Mouse (Mus musculus): ENCODE results near the gene Adck1. TPM values are rescaled to one million over a fixed set of nuclear protein-coding genes. Genes with fewer than 3 reads are reported as not detected.

The Adck1 gene
- total and polyA plus RNA-seq, 3 experiments = 26.8 to 33.3 (median 29.4) TPM

DNA sequence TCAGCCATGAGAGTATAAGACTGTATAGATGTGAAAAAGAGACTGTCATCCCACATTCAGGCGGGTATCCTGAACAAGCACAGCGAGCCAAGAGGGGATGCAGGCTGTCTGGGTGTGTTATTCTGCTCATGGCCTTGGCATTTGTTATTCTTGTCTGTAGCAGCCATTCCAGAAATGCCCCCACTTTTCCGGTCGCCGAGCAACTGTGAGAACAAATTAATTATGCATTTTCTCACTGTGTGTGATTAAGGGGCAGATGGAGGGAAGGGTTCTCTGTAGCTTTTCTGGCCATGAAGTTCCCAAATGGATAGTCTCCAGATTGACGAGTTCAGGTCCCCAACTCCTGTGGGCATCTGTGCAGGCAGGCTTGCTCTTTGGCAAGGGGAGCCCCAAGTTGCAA is 28.5 kb downstream of the Adck1 start:
- Histone ChIP-seq H3K4me1 (ENCODE audit: control insufficient read depth in 1 of 2, insufficient read depth in 2 of 2) (no peaks in the 10 kb centered on the region), H3K4me2 (ENCODE audit: insufficient read depth, low read depth, poor library complexity, severe bottlenecking) (no peak overlapping the region), H3K36me3 (replicated peaks in 1 of 2; ENCODE audit: control insufficient read depth in 1 of 2, insufficient read depth in 1 of 2, low read length in 1 of 2) (peaks cover 3 to 60% of the 10 kb centered on the region in 2 experiments), H3K9ac (ENCODE audit: insufficient read depth, low read depth) (no peak overlapping the region), H3K4me3 (replicated peaks in 1 of 3; ENCODE audit: low read depth in 2 of 3, low read length in 2 of 3, poor library complexity in 1 of 3) (no peak overlapping the region), H3K9me3 (replicated peaks; ENCODE audit: low read length) (no peaks in the 10 kb centered on the region), H3K27me3 (replicated peaks) (no peaks in the 10 kb centered on the region), H3K79me2 (replicated peaks; ENCODE audit: control insufficient read depth, extremely low read depth, insufficient read depth, poor library complexity, severe bottlenecking) (no peaks in the 10 kb centered on the region), H3K27ac (ENCODE audit: insufficient read depth, low read depth) (no peak overlapping the region)
- no peak for DNase-seq (ENCODE audit: extremely low read depth)
- TF ChIP-seq POLR2AphosphoS2 (IDR thresholded peaks at IDR 0.05; ENCODE audit: low read depth, low read length) (no peak), MXI1 (IDR thresholded peaks at IDR 0.05; ENCODE audit: low read depth, low read length) (no peak), ZKSCAN1 (IDR thresholded peaks at IDR 0.05; ENCODE audit: borderline replicate concordance, low read depth, low read length) (no peak), ZNF384 (IDR thresholded peaks at IDR 0.05; ENCODE audit: low read depth, low read length) (no peak), NELFE (IDR thresholded peaks at IDR 0.05; ENCODE audit: low read depth, low read length) (no peak)
- in situ Hi-C loops (cut with MboI; ENCODE audit: low pct_ligation_motif_present, low pct_unique_long_range_greater_than_20kb, low sequenced_read_pairs) = no loop called here
- dilution Hi-C loops (cut with MboI; ENCODE audit: extremely low pct_ligation_motif_present, extremely low pct_unique_long_range_greater_than_20kb, low sequenced_read_pairs) = no loop called here

DNA sequence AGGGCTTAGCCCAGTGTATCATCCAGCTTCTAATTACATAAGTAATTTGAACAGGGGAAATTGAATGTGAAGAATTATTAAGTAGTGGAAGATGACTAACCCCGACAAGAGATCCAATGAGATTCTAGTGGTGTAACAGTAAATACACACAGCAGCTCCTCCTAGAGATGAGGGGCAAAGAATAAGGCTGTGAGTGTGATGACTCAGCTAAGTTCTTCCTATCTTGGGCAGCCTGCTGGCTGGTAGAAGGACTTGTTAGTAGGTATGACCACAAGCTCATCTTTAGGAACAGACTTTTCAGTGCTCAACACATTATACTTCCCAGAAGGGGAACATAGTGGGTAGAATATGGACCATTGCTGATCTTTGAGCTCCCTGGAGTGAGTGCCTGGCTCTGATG is 38.3 kb downstream of the Adck1 start:
- H3K4me3 ChIP-seq (replicated peaks in 1 of 3; ENCODE audit: low read depth in 2 of 3, low read length in 2 of 3, poor library complexity in 1 of 3) = no peak overlapping the region
- H3K4me2 ChIP-seq (ENCODE audit: insufficient read depth, low read depth, poor library complexity, severe bottlenecking) = no peak overlapping the region
- in situ Hi-C loops (cut with MboI; ENCODE audit: low pct_ligation_motif_present, low pct_unique_long_range_greater_than_20kb, low sequenced_read_pairs) = no loop called here
- no peak overlapping the region for H3K27ac ChIP-seq (ENCODE audit: insufficient read depth, low read depth)
- no peaks in the 10 kb centered on the region for H3K9me3 ChIP-seq (replicated peaks; ENCODE audit: low read length)
- no peaks in the 10 kb centered on the region for H3K79me2 ChIP-seq (replicated peaks; ENCODE audit: control insufficient read depth, extremely low read depth, insufficient read depth, poor library complexity, severe bottlenecking)
- dilution Hi-C loops (cut with MboI; ENCODE audit: extremely low pct_ligation_motif_present, extremely low pct_unique_long_range_greater_than_20kb, low sequenced_read_pairs) = no loop called here
- peaks cover 28 to 79% of the 10 kb centered on the region in 2 experiments for H3K36me3 ChIP-seq (replicated peaks in 1 of 2; ENCODE audit: control insufficient read depth in 1 of 2, insufficient read depth in 1 of 2, low read length in 1 of 2)
- H3K9ac ChIP-seq (ENCODE audit: insufficient read depth, low read depth) = no peak overlapping the region
- no peaks in the 10 kb centered on the region for H3K27me3 ChIP-seq (replicated peaks)
- no peak for DNase-seq (ENCODE audit: extremely low read depth)
- no peak for TF ChIP-seq ZNF384 (IDR thresholded peaks at IDR 0.05; ENCODE audit: low read depth, low read length)
- TF ChIP-seq MYC (IDR thresholded peaks at IDR 0.05; ENCODE audit: low read depth, low read length) = no peak
- no peak for TF ChIP-seq USF1 (IDR thresholded peaks at IDR 0.05; ENCODE audit: low read depth, low read length)
- TF ChIP-seq MEF2A (IDR thresholded peaks at IDR 0.05; ENCODE audit: borderline replicate concordance, low read depth, low read length) = no peak
- TF ChIP-seq MXI1 (IDR thresholded peaks at IDR 0.05; ENCODE audit: low read depth, low read length) = no peak
- TF ChIP-seq TCF12 (IDR thresholded peaks at IDR 0.05; ENCODE audit: low read depth, low read length) = no peak
- TF ChIP-seq IRF4 (IDR thresholded peaks at IDR 0.05; ENCODE audit: low read depth, low read length) = no peak
- no peak for TF ChIP-seq RAD21 (IDR thresholded peaks at IDR 0.05; ENCODE audit: low read depth, low read length)
- TF ChIP-seq MAZ (IDR thresholded peaks at IDR 0.05; ENCODE audit: low read depth, low read length) = no peak
- H3K4me1 ChIP-seq (ENCODE audit: control insufficient read depth in 1 of 2, insufficient read depth in 2 of 2) = peaks cover 0 to 6% of the 10 kb centered on the region in 2 experiments; a peak in 1 of 4 replicates

DNA sequence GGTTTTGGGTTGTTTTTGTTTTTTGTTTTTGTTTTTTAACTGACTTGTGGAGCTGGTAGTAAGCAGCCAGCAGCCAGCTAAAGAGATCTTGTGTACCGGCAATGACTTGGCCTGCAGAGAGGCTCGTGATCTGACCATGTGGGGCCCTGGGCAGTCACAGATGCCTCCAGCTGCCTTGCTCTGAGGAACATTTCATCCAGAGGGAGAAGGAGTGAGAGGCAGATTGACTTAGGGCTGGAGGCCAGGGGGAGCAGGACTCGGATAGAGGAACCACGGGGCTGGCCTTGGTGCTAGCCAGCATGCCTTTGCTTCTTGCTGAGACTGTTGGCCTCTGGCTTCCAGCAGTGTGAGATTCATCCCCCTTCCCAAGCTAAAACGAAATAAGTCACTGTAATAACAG is 43.2 kb downstream of the Adck1 start:
- in situ Hi-C loops (cut with MboI; ENCODE audit: low pct_ligation_motif_present, low pct_unique_long_range_greater_than_20kb, low sequenced_read_pairs) = loop anchor here (10.0 to 25.0 kb wide), 2 partner anchors 301 to 709 kb away; no protein-coding TSS in a partner anchor
- H3K27me3 ChIP-seq (replicated peaks) = no peaks in the 10 kb centered on the region
- peaks cover 23 to 88% of the 10 kb centered on the region in 2 experiments for H3K36me3 ChIP-seq (replicated peaks in 1 of 2; ENCODE audit: control insufficient read depth in 1 of 2, insufficient read depth in 1 of 2, low read length in 1 of 2)
- TF ChIP-seq TCF12 (IDR thresholded peaks at IDR 0.05; ENCODE audit: low read depth, low read length) = no peak
- TF ChIP-seq IRF4 (IDR thresholded peaks at IDR 0.05; ENCODE audit: low read depth, low read length) = no peak
- TF ChIP-seq BHLHE40 (IDR thresholded peaks at IDR 0.05; ENCODE audit: low read depth, low read length) = no peak
- TF ChIP-seq ZMIZ1 (IDR thresholded peaks at IDR 0.05; ENCODE audit: low read depth, low read length) = no peak
- no peak for TF ChIP-seq ZNF384 (IDR thresholded peaks at IDR 0.05; ENCODE audit: low read depth, low read length)
- no peak for TF ChIP-seq MAX (IDR thresholded peaks at IDR 0.05; ENCODE audit: low read length)
- no peak for TF ChIP-seq UBTF (IDR thresholded peaks at IDR 0.05; ENCODE audit: low read depth, low read length)
- no peak for TF ChIP-seq HCFC1 (IDR thresholded peaks at IDR 0.05; ENCODE audit: low read depth, low read length)
- no peak for TF ChIP-seq CTCF (conservative IDR thresholded peaks at IDR 0.05 in 1 of 2, IDR thresholded peaks at IDR 0.05 in 1 of 2; ENCODE audit: low read depth in 2 of 2, low read length in 2 of 2)
- peaks cover 0 to 11% of the 10 kb centered on the region in 2 experiments; a peak in 2 of 4 replicates for H3K4me1 ChIP-seq (ENCODE audit: control insufficient read depth in 1 of 2, insufficient read depth in 2 of 2)
- DNase-seq (ENCODE audit: extremely low read depth) = no peak
- no peak overlapping the region for H3K4me3 ChIP-seq (replicated peaks in 1 of 3; ENCODE audit: low read depth in 2 of 3, low read length in 2 of 3, poor library complexity in 1 of 3)
- no peaks in the 10 kb centered on the region for H3K9me3 ChIP-seq (replicated peaks; ENCODE audit: low read length)
- dilution Hi-C loops (cut with MboI; ENCODE audit: extremely low pct_ligation_motif_present, extremely low pct_unique_long_range_greater_than_20kb, low sequenced_read_pairs) = no loop called here
- no peak overlapping the region for H3K27ac ChIP-seq (ENCODE audit: insufficient read depth, low read depth)
- H3K9ac ChIP-seq (ENCODE audit: insufficient read depth, low read depth) = no peak overlapping the region
- no peak overlapping the region for H3K4me2 ChIP-seq (ENCODE audit: insufficient read depth, low read depth, poor library complexity, severe bottlenecking)
- H3K79me2 ChIP-seq (replicated peaks; ENCODE audit: control insufficient read depth, extremely low read depth, insufficient read depth, poor library complexity, severe bottlenecking) = no peaks in the 10 kb centered on the region

Data from CH12.LX (cell line).